Mouse (Mus musculus): ENCODE data around the gene Pik3c2g. TPM values are rescaled to one million over a fixed set of nuclear protein-coding genes. Genes with fewer than 3 reads are reported as not detected.

Pik3c2g gene
- total RNA-seq, 2 experiments from 2014 or later: 0.07 TPM; not detected in 1

DNA sequence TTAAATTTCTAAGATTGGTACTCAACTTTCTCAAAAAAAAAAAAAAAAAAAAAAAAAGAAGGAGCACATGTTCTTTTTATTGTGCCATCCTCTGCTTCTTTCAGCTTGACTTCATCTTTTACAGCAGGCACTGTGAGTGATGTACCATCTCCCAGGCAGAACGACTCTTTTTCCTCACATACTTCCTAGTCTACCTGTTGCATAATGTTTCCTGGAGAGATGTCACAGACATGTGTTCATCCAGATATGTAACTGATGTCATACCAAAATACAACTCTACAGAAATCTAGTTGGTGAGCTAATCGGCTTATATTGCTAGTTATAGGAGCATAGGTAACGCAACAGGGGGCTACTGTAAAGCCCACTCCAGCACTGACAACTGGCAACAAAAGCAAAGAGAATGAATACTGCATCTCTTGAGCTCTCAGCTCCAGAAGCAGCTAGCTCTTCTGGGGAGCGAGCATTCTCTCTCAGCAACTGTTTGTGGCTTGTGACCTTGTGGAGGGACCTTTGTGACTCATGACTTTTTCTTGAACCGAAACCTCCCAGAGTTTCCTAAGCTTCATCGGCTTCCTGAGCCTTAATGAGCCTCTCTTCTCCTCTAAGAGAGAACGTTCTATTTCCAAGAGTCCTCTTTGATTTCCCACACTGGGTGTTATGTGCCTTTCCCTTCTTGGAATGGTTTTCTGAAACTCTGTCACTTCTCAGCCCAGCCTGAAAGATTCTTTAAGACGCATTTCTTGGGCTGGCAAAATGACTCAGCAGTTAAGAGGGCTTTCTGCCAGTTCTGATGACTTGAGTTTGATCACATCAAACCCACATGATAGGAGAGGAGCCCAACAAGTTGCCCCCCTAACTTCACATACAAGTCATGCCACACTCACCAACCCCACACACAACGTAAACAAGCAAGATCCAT lies 148.9 kb downstream of the Pik3c2g start:
- peak; percentile 52; the same call in 1 of the 2 replicates for ATAC-seq (ENCODE audit: poor library complexity, severe bottlenecking)

- ATAC-seq (ENCODE audit: poor library complexity, severe bottlenecking): no peak
These were observed 151.3 kb downstream of the Pik3c2g start for GRCm38 (mm10) chr6:139738350-139738749.

DNA sequence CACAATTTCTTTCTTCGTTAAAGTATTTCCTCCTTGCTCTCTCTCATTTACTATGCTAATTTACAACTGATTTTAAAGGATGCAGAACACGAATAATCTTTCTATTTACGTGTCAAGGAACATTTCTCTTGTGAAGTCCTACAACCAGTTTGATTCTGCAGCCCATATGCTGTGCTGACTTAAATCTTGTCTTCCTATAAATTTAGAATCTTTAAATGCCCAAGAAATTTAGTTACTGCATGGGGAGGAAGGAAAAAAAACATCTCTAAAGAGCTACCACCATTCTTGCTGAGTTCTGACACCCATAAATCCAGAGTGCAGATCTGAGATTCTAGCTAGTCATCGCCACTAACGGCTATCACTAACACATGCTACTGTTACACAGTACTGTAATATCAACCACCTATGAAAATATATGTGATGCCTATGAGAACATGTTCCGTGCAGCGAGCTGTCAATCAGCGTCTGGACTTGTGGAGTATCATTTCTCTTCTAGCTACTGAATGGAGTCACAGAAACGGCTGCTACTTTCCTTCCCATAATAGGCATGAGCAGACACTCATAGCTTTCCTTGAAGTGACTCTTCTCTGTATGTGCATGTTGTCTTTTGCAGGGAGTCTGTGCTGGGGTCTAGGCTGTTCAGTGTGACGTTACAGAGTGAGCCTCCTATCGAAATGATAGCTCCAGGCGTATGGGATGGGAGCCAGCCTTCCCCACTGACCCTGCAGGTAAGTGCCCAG lies 155.8 kb downstream of the Pik3c2g start:
- ATAC-seq (ENCODE audit: poor library complexity, severe bottlenecking): no peak

- no peak for ATAC-seq (ENCODE audit: poor library complexity, severe bottlenecking)
These were observed 159.9 kb downstream of the Pik3c2g start for GRCm38 (mm10) chr6:139746758-139747479.

- no peak for ATAC-seq (ENCODE audit: poor library complexity, severe bottlenecking)
These were observed 161.2 kb downstream of the Pik3c2g start for GRCm38 (mm10) chr6:139748091-139748771.

DNA sequence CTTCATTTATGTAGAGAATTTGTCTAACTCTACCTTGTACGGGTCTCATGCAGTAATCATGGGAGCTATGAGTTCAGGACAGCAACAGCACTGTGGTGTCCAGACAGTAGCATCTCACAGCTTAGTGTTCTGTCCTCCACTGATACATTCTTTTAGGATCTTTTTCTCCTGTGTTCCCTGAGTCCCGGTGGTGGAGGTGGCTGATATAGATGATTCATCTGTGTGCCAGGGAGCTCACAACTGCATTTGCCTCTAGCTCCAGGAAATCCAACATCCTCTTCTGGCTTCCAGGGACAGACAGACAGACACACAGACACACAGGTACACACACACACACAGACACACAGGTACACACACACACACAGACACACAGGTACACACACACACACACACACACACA lies 163.6 kb downstream of the Pik3c2g start:
- ATAC-seq (ENCODE audit: poor library complexity, severe bottlenecking): no peak

DNA sequence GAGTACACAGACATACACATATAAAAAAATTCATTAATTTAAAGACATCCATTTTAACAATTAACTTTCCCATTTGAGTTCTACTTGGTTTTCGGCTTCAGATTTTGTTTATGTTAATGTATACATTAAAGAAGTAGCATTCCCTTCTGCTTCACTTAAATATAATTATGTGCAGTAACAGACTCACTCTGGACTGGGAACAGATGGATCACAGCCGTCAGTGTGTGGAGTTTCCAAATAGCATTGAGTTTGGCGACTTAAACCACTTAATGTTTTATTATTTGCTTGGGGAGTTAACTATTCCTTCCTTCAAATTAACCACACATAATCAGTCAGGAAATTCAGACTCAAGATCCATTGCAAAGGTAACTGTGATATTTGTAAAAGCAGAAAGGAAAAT lies 164.0 kb downstream of the Pik3c2g start:
- no peak for ATAC-seq (ENCODE audit: poor library complexity, severe bottlenecking)

GRCm38 (mm10) chr6:139757876-139758275 lies 170.9 kb downstream of the Pik3c2g start:
- no peak for ATAC-seq (ENCODE audit: poor library complexity, severe bottlenecking)

DNA sequence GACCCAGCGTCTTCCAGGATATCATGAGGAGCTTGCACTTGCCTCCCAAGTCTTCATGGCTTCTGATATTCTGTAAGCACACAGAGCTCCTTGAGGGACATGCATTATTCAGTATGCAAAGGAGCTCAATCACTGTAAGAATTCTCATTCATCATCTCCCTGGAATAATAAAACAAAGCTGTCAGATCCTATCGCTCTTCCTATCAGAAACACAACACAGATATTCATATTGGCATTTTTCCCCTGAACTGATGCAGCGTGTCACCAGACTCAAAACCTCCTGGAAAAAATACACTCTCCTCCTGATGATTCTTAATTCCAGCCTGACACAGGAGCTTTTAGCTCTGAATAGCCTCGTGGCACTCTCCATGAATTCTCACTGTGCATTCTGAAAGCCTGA lies 174.0 kb downstream of the Pik3c2g start:
- no peak for ATAC-seq (ENCODE audit: poor library complexity, severe bottlenecking)

DNA sequence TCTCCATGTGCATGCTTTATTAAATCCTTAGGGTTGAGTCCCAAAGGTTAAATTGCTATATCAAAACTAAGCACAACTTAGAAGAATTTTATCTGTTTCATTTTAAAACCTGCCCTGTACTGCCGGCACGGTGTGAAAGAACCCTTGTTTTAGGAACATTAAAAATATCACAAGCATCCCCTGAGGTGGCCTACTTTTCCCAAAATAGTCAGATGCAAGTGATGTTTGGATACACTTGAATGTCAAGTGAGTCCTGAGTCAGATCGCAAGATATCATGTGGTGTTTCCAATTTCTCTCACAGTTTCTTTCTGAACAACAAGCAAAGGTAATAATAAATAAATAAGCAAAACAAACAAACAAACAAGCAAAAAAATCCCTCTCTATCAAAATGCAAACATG lies 177.4 kb downstream of the Pik3c2g start:
- no peak for ATAC-seq (ENCODE audit: poor library complexity, severe bottlenecking)

DNA sequence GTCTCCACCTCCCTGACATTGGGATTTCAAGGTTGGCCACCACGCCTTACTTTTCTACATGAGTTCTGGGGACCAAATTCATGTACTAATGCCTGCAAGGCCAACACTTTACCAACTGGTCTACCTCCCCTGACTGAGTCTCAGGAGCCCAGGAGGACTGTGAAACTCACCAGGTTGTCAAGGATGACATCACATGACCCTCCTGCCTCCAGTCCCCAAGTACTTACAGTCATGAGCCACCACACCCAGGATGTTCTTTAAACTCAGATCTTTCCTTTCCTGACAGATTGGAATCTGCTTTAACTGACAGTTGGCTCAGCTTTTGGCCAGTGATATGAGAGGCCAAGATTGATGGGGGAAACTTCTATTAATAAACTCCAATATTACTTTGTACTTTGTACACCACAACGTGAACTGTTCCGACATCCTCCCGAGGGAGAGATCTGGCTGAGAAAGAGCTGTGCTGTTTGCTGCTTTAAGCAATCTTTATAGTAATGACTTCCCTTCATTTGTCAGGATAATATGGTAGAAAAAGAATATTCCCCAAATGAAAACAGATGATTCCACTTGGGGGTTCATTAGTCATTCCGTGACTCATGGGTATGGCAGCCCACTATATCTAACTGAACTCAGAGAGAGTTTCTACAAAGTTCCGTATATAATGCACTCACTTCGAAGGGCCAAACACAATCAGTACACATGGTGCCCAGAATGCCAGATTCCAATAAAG lies 182.9 kb downstream of the Pik3c2g start:
- ATAC-seq (ENCODE audit: poor library complexity, severe bottlenecking): no peak

DNA sequence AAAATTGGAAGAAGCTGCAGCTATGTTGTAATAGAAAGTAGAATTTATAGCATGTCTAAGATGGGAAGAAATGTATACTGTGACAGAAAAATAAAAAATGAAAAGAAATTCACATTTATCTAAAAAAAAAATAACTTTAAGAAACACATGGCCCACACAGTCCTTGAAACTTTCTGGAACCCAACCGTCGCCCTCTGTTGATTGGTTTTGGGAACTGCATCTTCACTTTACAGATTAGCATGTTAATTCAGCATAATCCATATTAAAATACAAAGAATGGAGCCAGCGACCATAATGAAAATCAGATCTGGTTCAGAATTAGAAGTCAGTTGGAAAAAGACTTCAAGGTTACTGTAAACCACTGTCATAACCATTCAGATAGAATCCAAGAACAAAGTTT lies 183.5 kb downstream of the Pik3c2g start:
- no peak for ATAC-seq (ENCODE audit: poor library complexity, severe bottlenecking)

- ATAC-seq (ENCODE audit: poor library complexity, severe bottlenecking): no peak
These were observed 190.7 kb downstream of the Pik3c2g start for GRCm38 (mm10) chr6:139777576-139778282.

GRCm38 (mm10) chr6:139780028-139780427 lies 193.0 kb downstream of the Pik3c2g start:
- no peak for ATAC-seq (ENCODE audit: poor library complexity, severe bottlenecking)

DNA sequence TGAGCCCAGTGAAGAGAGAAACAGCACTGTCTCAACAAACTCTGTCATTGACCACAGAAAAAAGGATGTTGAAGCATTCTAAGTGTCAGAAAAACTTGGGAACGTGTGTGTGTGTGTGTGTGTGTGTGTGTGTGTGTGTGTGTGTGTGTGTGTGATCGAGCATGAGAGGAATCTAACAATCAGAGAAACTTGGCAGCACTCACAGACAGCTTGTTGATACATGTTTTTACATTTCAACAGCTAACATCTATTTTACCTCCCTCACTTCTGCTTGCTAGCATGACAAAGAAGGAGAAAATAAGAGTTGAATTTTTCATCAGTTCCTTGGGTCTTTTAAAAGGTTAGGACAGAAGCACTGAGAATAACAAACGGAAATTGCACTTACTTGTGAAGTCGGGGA lies 202.5 kb downstream of the Pik3c2g start:
- no peak for ATAC-seq (ENCODE audit: poor library complexity, severe bottlenecking)

GRCm38 (mm10) chr6:139799541-139800226 lies 212.7 kb downstream of the Pik3c2g start:
- no peak for ATAC-seq (ENCODE audit: poor library complexity, severe bottlenecking)

GRCm38 (mm10) chr6:139821916-139822315 lies 234.9 kb downstream of the Pik3c2g start:
- ATAC-seq (ENCODE audit: poor library complexity, severe bottlenecking): no peak

- ATAC-seq (ENCODE audit: poor library complexity, severe bottlenecking): no peak
These were observed 251.2 kb downstream of the Pik3c2g start for GRCm38 (mm10) chr6:139838239-139838638.

GRCm38 (mm10) chr6:139838713-139839112 lies 251.7 kb downstream of the Pik3c2g start:
- no peak for ATAC-seq (ENCODE audit: poor library complexity, severe bottlenecking)

All from megakaryocyte, adult 5-6 weeks (primary cell).